Mouse (Mus musculus): Measurements from ENCODE around the gene Rpp25.

GRCm38 (mm10) chr9:57498536-57498935 is 5.3 kb upstream of the Rpp25 start:
- TF ChIP-seq CTCF (IDR thresholded peaks at IDR 0.05; ENCODE audit: extremely low read depth, insufficient read depth, low read length) (no peak), POLR2A (IDR thresholded peaks at IDR 0.05; ENCODE audit: extremely low read depth, insufficient read depth, low read length) (no peak)

All from cortical plate, adult 2 months (tissue).